9 mouse cellular contexts compared by ENCODE assay signal in the genomic region with DNA sequence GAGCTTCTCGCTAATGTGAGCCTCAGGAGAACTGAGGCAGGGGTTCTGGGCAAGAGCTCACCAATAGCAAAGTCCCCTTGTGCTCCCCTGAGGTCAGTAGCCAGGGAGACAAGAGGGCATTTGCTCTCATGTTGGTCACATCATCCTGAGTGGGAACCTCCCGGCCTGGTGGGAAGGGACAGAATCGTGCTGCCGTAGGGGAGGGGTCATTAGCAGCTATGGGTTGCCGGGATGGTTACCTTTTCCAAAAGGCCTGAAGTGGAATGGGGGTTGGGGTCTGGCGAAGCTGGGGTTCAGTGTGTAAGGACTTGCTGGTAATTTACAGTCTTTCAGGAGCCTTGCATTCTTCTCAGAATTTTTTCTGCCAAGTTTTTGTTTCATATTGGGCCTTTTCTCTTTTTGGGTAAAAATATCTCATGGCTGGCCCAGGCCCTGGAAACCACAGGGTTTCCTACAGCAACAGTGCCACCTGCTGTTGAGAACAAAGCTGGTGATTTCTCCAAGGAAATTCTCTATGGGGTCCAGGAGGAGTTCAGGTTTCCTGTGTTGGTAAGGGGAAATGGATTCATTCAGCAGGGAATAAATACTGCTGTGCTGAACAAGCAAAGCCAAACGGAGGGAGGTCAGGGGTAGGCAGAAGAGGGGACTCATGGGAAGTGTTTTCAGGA.
DNase-seq lines count a peak whose midpoint lies in the region; ATAC-seq and TF ChIP-seq lines count a peak whose summit lies in the region.
"Had no signal": no experiment of that assay in that cellular context is flagged by ENCODE, and none has a peak within 500 bp of the region (broad histone marks: within the 10 kb centered on the region; RNA-seq: fewer than 3 reads in every experiment).

No protein-coding gene starts in this region.

- no peaks in the 10 kb centered on the region for H3K9me3 ChIP-seq in kidney, embryonic 16.5 days (ENCODE audit: low read length)
- no peaks in the 10 kb centered on the region for H3K9me3 ChIP-seq in limb, embryonic 14.5 days (ENCODE audit: control insufficient read depth, low read length)
- H3K9me3 ChIP-seq in neural tube, embryonic 15.5 days (replicated peaks), result no peaks in the 10 kb centered on the region
- H3K9me3 ChIP-seq: heart, embryonic 13.5 days had no signal

- H3K27me3 ChIP-seq in kidney, embryonic 16.5 days (ENCODE audit: insufficient read depth, low read length), result no peaks in the 10 kb centered on the region
- H3K27me3 ChIP-seq in limb, embryonic 14.5 days (ENCODE audit: control insufficient read depth, insufficient read depth, low read length), result no peaks in the 10 kb centered on the region
- H3K27me3 ChIP-seq in neural tube, embryonic 15.5 days (replicated peaks), result no peaks in the 10 kb centered on the region
- H3K27me3 ChIP-seq: heart, embryonic 13.5 days had no signal

- H3K4me2 ChIP-seq in kidney, embryonic 16.5 days (replicated peaks; ENCODE audit: low read depth, low read length), result no peak overlapping the region
- no peak overlapping the region for H3K4me2 ChIP-seq in limb, embryonic 14.5 days (replicated peaks; ENCODE audit: low read depth, low read length, severe bottlenecking)
- no peak overlapping the region for H3K4me2 ChIP-seq in neural tube, embryonic 15.5 days
- H3K4me2 ChIP-seq: heart, embryonic 13.5 days had no signal

- H3K4me1 ChIP-seq in kidney, embryonic 16.5 days (ENCODE audit: insufficient read depth, low read length), result no peaks in the 10 kb centered on the region
- peaks cover 4% of the 10 kb centered on the region; the same call in 1 of the 2 replicates for H3K4me1 ChIP-seq in limb, embryonic 14.5 days (ENCODE audit: control insufficient read depth, insufficient read depth, low read length)
- peaks cover 6% of the 10 kb centered on the region for H3K4me1 ChIP-seq in neural tube, embryonic 15.5 days
- H3K4me1 ChIP-seq: heart, embryonic 13.5 days had no signal

- no peaks in the 10 kb centered on the region for H3K36me3 ChIP-seq in kidney, embryonic 16.5 days (ENCODE audit: insufficient read depth, low read length)
- no peaks in the 10 kb centered on the region for H3K36me3 ChIP-seq in limb, embryonic 14.5 days (ENCODE audit: control insufficient read depth, insufficient read depth, low read length)
- H3K36me3 ChIP-seq in neural tube, embryonic 15.5 days, result no peaks in the 10 kb centered on the region
- H3K36me3 ChIP-seq: heart, embryonic 13.5 days had no signal

- 45% methylated on average over 7 of the region's 7 CpGs for WGBS in kidney, embryonic 16.5 days
- WGBS in limb, embryonic 14.5 days, result 35% methylated on average over 7 of the region's 7 CpGs
- WGBS in neural tube, embryonic 15.5 days, result 31% methylated on average over 7 of the region's 7 CpGs

- H3K9ac ChIP-seq in kidney, embryonic 16.5 days (replicated peaks; ENCODE audit: low read length), result no peak overlapping the region
- peak overlapping the region; percentile 26; the same call in 1 of the 2 replicates for H3K9ac ChIP-seq in limb, embryonic 14.5 days (ENCODE audit: low read depth, low read length, severe bottlenecking)
- H3K9ac ChIP-seq in neural tube, embryonic 15.5 days (replicated peaks), result no peak overlapping the region
- H3K9ac ChIP-seq: heart, embryonic 13.5 days had no signal

- no peak overlapping the region for H3K4me3 ChIP-seq in kidney, embryonic 16.5 days (ENCODE audit: low read length)
- H3K4me3 ChIP-seq in limb, embryonic 14.5 days (replicated peaks; ENCODE audit: low read length), result no peak overlapping the region
- no peak overlapping the region for H3K4me3 ChIP-seq in neural tube, embryonic 15.5 days (replicated peaks)
- H3K4me3 ChIP-seq: heart, embryonic 13.5 days had no signal

- DNase-seq in 416B (ENCODE audit: low read depth), result peak; percentile 47
- DNase-seq in MN1 (ENCODE audit: low spot score), result peak; percentile 13
- DNase-seq in cerebellum, postnatal 10 days, result peak; percentile 85 to 87
- peak; percentile 35 to 68 for DNase-seq in frontal cortex, postnatal 14 days (ENCODE audit: low spot score in 2 of 2)
- DNase-seq in limb, embryonic 14.5 days (ENCODE audit: low spot score), result peak; percentile 84
- no peak for DNase-seq in natural killer cell, adult 2 months (ENCODE audit: low spot score in 2 of 2)

- peak; percentile 15; the same call in 1 of the 2 replicates for ATAC-seq in kidney, embryonic 16.5 days (ENCODE audit: low FRiP score, low TSS enrichment)
- ATAC-seq in limb, embryonic 14.5 days (ENCODE audit: low FRiP score, low read depth), result no peak
- peak; percentile 76; the same call in 1 of the 2 replicates for ATAC-seq in neural tube, embryonic 15.5 days (ENCODE audit: low FRiP score)

- no peak for TF ChIP-seq POLR2A in limb, embryonic 14.5 days (IDR thresholded peaks at IDR 0.05; ENCODE audit: borderline replicate concordance, extremely low read depth, insufficient read depth, insufficient read length)

- no peak overlapping the region for H3K27ac ChIP-seq in kidney, embryonic 16.5 days (ENCODE audit: low read length)
- no peak overlapping the region for H3K27ac ChIP-seq in limb, embryonic 14.5 days (replicated peaks; ENCODE audit: low read depth, low read length)
- H3K27ac ChIP-seq in neural tube, embryonic 15.5 days (replicated peaks), result peak overlapping the region; percentile 19; the same call in 1 of the 2 replicates
- H3K27ac ChIP-seq: heart, embryonic 13.5 days had no signal

Comparison
In these comparisons a context has a peak if more than half of its experiments do, and no peak if none do; other contexts are left out.
1. DNase-seq: peak in 416B (single experiment), MN1 (single experiment), cerebellum, postnatal 10 days (2 of 2), frontal cortex, postnatal 14 days (2 of 2) and limb, embryonic 14.5 days (single experiment); none in natural killer cell, adult 2 months (0 of 2).